Mouse (Mus musculus): Measurements from ENCODE around the gene Il33. TPM values are rescaled to one million over a fixed set of nuclear protein-coding genes. Genes with fewer than 3 reads are reported as not detected.

Gene Il33
- total RNA-seq, 2 experiments from 2014 or later, result not detected

- ATAC-seq (replicated peaks; ENCODE audit: poor library complexity), result no peak
These were observed 59.5 kb downstream of the Il33 start for GRCm38 (mm10) chr19:29984208-29985005.

- ATAC-seq (replicated peaks; ENCODE audit: poor library complexity), result no peak
These were observed 61.7 kb downstream of the Il33 start for GRCm38 (mm10) chr19:29986464-29987091.

GRCm38 (mm10) chr19:30000406-30001365 lies 75.8 kb downstream of the Il33 start:
- no peak for ATAC-seq (replicated peaks; ENCODE audit: poor library complexity)

GRCm38 (mm10) chr19:30001550-30001949 lies 76.6 kb downstream of the Il33 start:
- no peak for ATAC-seq (replicated peaks; ENCODE audit: poor library complexity)

DNA sequence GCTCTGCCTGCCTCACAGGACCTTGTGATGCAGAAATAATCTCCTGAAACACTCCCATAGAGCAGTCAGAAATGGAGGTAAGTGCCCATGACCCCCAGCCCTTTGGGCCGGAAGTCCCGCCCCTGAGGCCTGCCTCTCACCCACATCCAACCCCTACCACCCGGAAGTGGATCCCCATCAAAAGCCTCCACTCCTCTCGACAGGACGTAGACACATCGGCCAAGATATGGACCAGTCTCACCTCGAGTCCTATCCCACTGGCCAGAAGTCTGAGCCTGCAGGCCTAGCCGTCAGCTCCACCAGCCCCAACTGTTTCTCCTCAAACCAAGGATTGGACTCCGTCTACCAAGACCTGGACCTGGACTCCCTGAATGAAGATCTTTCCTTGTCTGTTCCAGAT lies 78.7 kb downstream of the Il33 start, which contains the start of gene Trpd52l3:
Trpd52l3 (plus strand) TSS at position 170 of the 400 bp plus-strand sequence.
- no peak for ATAC-seq (replicated peaks; ENCODE audit: poor library complexity)

DNA sequence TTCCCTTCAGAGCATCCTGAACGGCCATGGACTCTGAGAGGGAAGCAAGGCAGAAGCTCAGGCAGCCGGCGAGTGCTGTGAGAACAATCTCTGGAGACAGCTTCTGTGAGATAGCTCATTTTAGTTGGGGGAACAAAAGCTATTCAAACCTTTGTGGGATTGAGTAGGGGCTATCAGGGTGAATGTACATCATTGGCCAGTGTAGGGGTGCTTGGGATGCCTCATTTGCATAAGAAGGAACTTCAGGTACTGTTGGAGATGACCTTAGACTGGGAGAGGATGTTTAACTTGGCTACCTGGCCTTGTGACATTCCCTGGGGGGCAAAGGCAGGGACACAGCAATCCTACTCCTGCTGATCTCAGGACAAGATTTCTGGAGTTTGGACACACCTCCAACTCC lies 81.5 kb downstream of the Il33 start:
- no peak for ATAC-seq (replicated peaks; ENCODE audit: poor library complexity)

Other genes starting within 250 kb of the Il33 start
- not detected in 2 replicates for gene Mlana, start 227.3 kb upstream of the Il33 start, total RNA-seq (2015)
- gene Mlana, start 227.3 kb upstream of the Il33 start, total RNA-seq (2017), result not detected in 2 replicates
- gene 9930021J03Rik, start 119.1 kb upstream of the Il33 start, total RNA-seq (2015), result 34.2 and 45.2 TPM in 2 replicates
- 12.2 and 13.1 TPM in 2 replicates for gene 9930021J03Rik, start 119.1 kb upstream of the Il33 start, total RNA-seq (2017)
- 10.9 and 11.7 TPM in 2 replicates for gene Ranbp6, start 112.1 kb upstream of the Il33 start, total RNA-seq (2015)
- gene Ranbp6, start 112.1 kb upstream of the Il33 start, total RNA-seq (2017), result 18.8 and 23.4 TPM in 2 replicates
- gene Trpd52l3, start 78.7 kb downstream of the Il33 start, total RNA-seq (2015), result not detected in 2 replicates
- not detected in 2 replicates for gene Trpd52l3, start 78.7 kb downstream of the Il33 start, total RNA-seq (2017)
- 83.9 and 91.4 TPM in 2 replicates for gene Uhrf2, start 105.4 kb downstream of the Il33 start, total RNA-seq (2015)
- gene Uhrf2, start 105.4 kb downstream of the Il33 start, total RNA-seq (2017), result 58.5 and 84.4 TPM in 2 replicates